Mouse (Mus musculus) intestine, embryonic 14.5 days (tissue): ENCODE data around the gene Epgn. TPM values are rescaled to one million over a fixed set of nuclear protein-coding genes. Genes with fewer than 3 reads are reported as not detected.

ENCODE experiments used
- ATAC-seq: fragments of 200-750 bp; cut with Nextera tagmentation; replicated peaks from 2 replicates; pipeline ENCODE4 v1.8.0; 2017; ENCODE audit warnings: low read depth, moderate number of reproducible peaks, moderate TSS enrichment, moderate library complexity; ENCODE audit not compliant: low FRiP score, low TSS enrichment
- DNase-seq: peaks from one replicate; pipeline ENCODE4 v3.0.0-alpha.2; 2018; ENCODE audit warnings: low spot score
- H3K27ac ChIP-seq: fragments of 300-500 bp; sonication (generic); 2 replicates; pipeline ENCODE4 v1.5.1; 2014; ENCODE audit warnings: low read depth, mild to moderate bottlenecking, control low read depth
- H3K27me3 ChIP-seq: fragments of 300-500 bp; sonication (generic); replicated peaks from 2 replicates; pipeline ENCODE4 v1.6.1; 2014; ENCODE audit warnings: low read length, control low read depth; ENCODE audit not compliant: control insufficient read depth, insufficient read depth
- H3K36me3 ChIP-seq: fragments of 300-500 bp; sonication (generic); 2 replicates; pipeline ENCODE4 v1.6.1; 2014; ENCODE audit warnings: low read length, control low read depth; ENCODE audit not compliant: control insufficient read depth, insufficient read depth
- H3K4me1 ChIP-seq: fragments of 300-500 bp; sonication (generic); replicated peaks from 2 replicates; pipeline ENCODE4 v1.6.1; 2014; ENCODE audit warnings: low read length, control low read depth, mixed read lengths; ENCODE audit not compliant: control insufficient read depth, insufficient read depth
- H3K4me2 ChIP-seq: fragments of 300-500 bp; sonication (generic); 2 replicates; pipeline ENCODE4 v1.6.1; 2014; ENCODE audit warnings: low read length
- H3K4me3 ChIP-seq: fragments of 300-500 bp; sonication (generic); 2 replicates; pipeline ENCODE4 v1.5.1; 2014; ENCODE audit warnings: low read depth, low read length, control low read depth, mixed read lengths
- H3K9ac ChIP-seq: fragments of 300-500 bp; sonication (generic); 2 replicates; pipeline ENCODE4 v1.6.1; 2014; ENCODE audit warnings: mild to moderate bottlenecking, low read length
- H3K9me3 ChIP-seq: fragments of 300-500 bp; sonication (generic); 2 replicates; pipeline ENCODE4 v1.6.1; 2016; ENCODE audit warnings: low read length, control low read depth; ENCODE audit not compliant: control insufficient read depth
- WGBS: fragments of 180-500 bp; shearing (Covaris S2); extraction: QIAGEN DNeasy Blood & Tissue Kit; methylation state at CpG from one replicate; pipeline ENCODE4 v1.1.7; 2014; 5-methylcytosine and 5-hydroxymethylcytosine counted together
- polyA plus RNA-seq: library from polyadenylated mRNA; unstranded; fragments of >200 nt; fragmentation: Nextera tagmentation; extraction: Ambion mirVana; gene quantifications from 2 replicates; pipeline ENCODE4 v1.2.1, GENCODE M21; 2014

Gene Epgn
- polyA plus RNA-seq = 0.09 TPM in 1 of 2 replicates, not detected in the other

GRCm38 (mm10) chr5:91027164-91027563, at the start of gene Epgn:
Gene Epgn, plus strand, starts transcription at chr5:91027464.
- no peak for DNase-seq
- Histone ChIP-seq H3K4me1 (no peaks in the 10 kb centered on the region), H3K27me3 (no peaks in the 10 kb centered on the region), H3K9me3 (no peaks in the 10 kb centered on the region), H3K27ac (no peak within 1 kb of the TSS), H3K36me3 (no peaks in the 10 kb centered on the region), H3K4me3 (no peak within 1 kb of the TSS), H3K9ac (no peak within 1 kb of the TSS), H3K4me2 (no peak within 1 kb of the TSS)
- WGBS = 80% methylated on average over 6 of the region's 6 CpGs
- ATAC-seq = no peak

- 0 out of 2 replicates have a peak, but pooled peaks cover 4% of the 10 kb centered on the region for H3K36me3 ChIP-seq
- no peaks in the 10 kb centered on the region for H3K9me3 ChIP-seq
- H3K27me3 ChIP-seq = no peaks in the 10 kb centered on the region
- no peaks in the 10 kb centered on the region for H3K4me1 ChIP-seq
- H3K27ac ChIP-seq = no peak overlapping the region
- ATAC-seq (no peak), DNase-seq (no peak)
- no peak overlapping the region for H3K4me2 ChIP-seq
- 83% methylated on average over 7 of the region's 7 CpGs for WGBS
- no peak overlapping the region for H3K4me3 ChIP-seq
- no peak overlapping the region for H3K9ac ChIP-seq
These were observed 47.0 kb upstream of the Epgn start for GRCm38 (mm10) chr5:90980297-90980696.

- DNase-seq (no peak), ATAC-seq (no peak)
- Histone ChIP-seq H3K27me3 (no peaks in the 10 kb centered on the region), H3K4me3 (no peak overlapping the region), H3K4me2 (no peak overlapping the region), H3K4me1 (no peaks in the 10 kb centered on the region), H3K27ac (no peak overlapping the region), H3K9ac (no peak overlapping the region), H3K9me3 (no peaks in the 10 kb centered on the region), H3K36me3 (no peaks in the 10 kb centered on the region)
- WGBS = 54% methylated on average over 5 of the region's 5 CpGs
These were observed 39.7 kb upstream of the Epgn start for GRCm38 (mm10) chr5:90987605-90988004.

GRCm38 (mm10) chr5:90988149-90988548, 39.1 kb upstream of the Epgn start:
- no peaks in the 10 kb centered on the region for H3K36me3 ChIP-seq
- 87% methylated on average over 3 of the region's 3 CpGs for WGBS
- no peak overlapping the region for H3K4me3 ChIP-seq
- H3K4me1 ChIP-seq = no peaks in the 10 kb centered on the region
- H3K9me3 ChIP-seq = no peaks in the 10 kb centered on the region
- H3K27ac ChIP-seq = no peak overlapping the region
- DNase-seq = no peak
- H3K4me2 ChIP-seq = no peak overlapping the region
- no peaks in the 10 kb centered on the region for H3K27me3 ChIP-seq
- ATAC-seq = no peak
- no peak overlapping the region for H3K9ac ChIP-seq

- Histone ChIP-seq H3K4me2 (no peak overlapping the region), H3K27ac (no peak overlapping the region), H3K36me3 (no peaks in the 10 kb centered on the region), H3K9ac (no peak overlapping the region), H3K4me3 (no peak overlapping the region), H3K4me1 (no peaks in the 10 kb centered on the region), H3K27me3 (no peaks in the 10 kb centered on the region), H3K9me3 (no peaks in the 10 kb centered on the region)
- ATAC-seq = no peak
- DNase-seq = no peak
- WGBS = 92% methylated on average over 4 of the region's 4 CpGs
These were observed 38.7 kb upstream of the Epgn start for GRCm38 (mm10) chr5:90988592-90988991.

GRCm38 (mm10) chr5:90999942-91000341, 27.3 kb upstream of the Epgn start:
- Histone ChIP-seq H3K9me3 (no peaks in the 10 kb centered on the region), H3K4me2 (no peak overlapping the region), H3K27me3 (no peaks in the 10 kb centered on the region), H3K4me1 (no peaks in the 10 kb centered on the region), H3K4me3 (no peak overlapping the region), H3K9ac (no peak overlapping the region), H3K27ac (no peak overlapping the region), H3K36me3 (no peaks in the 10 kb centered on the region)
- ATAC-seq (no peak), DNase-seq (no peak)
- WGBS = 88% methylated on average over 8 of the region's 8 CpGs

- ATAC-seq (no peak), DNase-seq (no peak)
- H3K4me2 ChIP-seq = no peak overlapping the region
- no peaks in the 10 kb centered on the region for H3K36me3 ChIP-seq
- H3K27me3 ChIP-seq = no peaks in the 10 kb centered on the region
- H3K9me3 ChIP-seq = no peaks in the 10 kb centered on the region
- H3K4me1 ChIP-seq = no peaks in the 10 kb centered on the region
- no peak overlapping the region for H3K4me3 ChIP-seq
- H3K27ac ChIP-seq = no peak overlapping the region
- H3K9ac ChIP-seq = no peak overlapping the region
- 86% methylated on average over 10 of the region's 10 CpGs for WGBS
These were observed 12.0 kb upstream of the Epgn start for GRCm38 (mm10) chr5:91015216-91015615.

GRCm38 (mm10) chr5:91023114-91023513, 4.2 kb upstream of the Epgn start:
- 91% methylated on average over 8 of the region's 8 CpGs for WGBS
- no peak overlapping the region for H3K4me3 ChIP-seq
- H3K9ac ChIP-seq = no peak overlapping the region
- no peak for ATAC-seq
- no peak overlapping the region for H3K4me2 ChIP-seq
- no peaks in the 10 kb centered on the region for H3K27me3 ChIP-seq
- H3K4me1 ChIP-seq = no peaks in the 10 kb centered on the region
- DNase-seq = no peak
- H3K9me3 ChIP-seq = no peaks in the 10 kb centered on the region
- H3K36me3 ChIP-seq = no peaks in the 10 kb centered on the region
- no peak overlapping the region for H3K27ac ChIP-seq

GRCm38 (mm10) chr5:91027840-91028239, 576 bp downstream of the Epgn start:
- Histone ChIP-seq H3K9me3 (no peaks in the 10 kb centered on the region), H3K27me3 (no peaks in the 10 kb centered on the region), H3K4me3 (no peak overlapping the region), H3K36me3 (no peaks in the 10 kb centered on the region), H3K4me2 (no peak overlapping the region), H3K4me1 (no peaks in the 10 kb centered on the region), H3K27ac (no peak overlapping the region), H3K9ac (no peak overlapping the region)
- DNase-seq (no peak), ATAC-seq (no peak)
- 45% methylated on average over 1 of the region's 1 CpGs for WGBS
